Mouse (Mus musculus): ENCODE measurements around the gene Tns1.

GRCm38 (mm10) chr1:74069085-74069835 lies 55.0 kb downstream of the Tns1 start:
- no peak for TF ChIP-seq CTCF (IDR thresholded peaks at IDR 0.05; ENCODE audit: control insufficient read depth, insufficient read depth, insufficient read length)
- TF ChIP-seq MAX (IDR thresholded peaks at IDR 0.05): no peak
- no peak for TF ChIP-seq CEBPB (IDR thresholded peaks at IDR 0.05; ENCODE audit: low read depth)
- TF ChIP-seq USF1 (IDR thresholded peaks at IDR 0.05; ENCODE audit: low read depth): no peak
- TF ChIP-seq MYOG (IDR thresholded peaks at IDR 0.05; ENCODE audit: control insufficient read depth, extremely low read depth, insufficient read length): no peak
- no peak for TF ChIP-seq MYOD1 (IDR thresholded peaks at IDR 0.05; ENCODE audit: control insufficient read depth, insufficient read length, low read depth)

Measured in C2C12 (cell line).